Mouse (Mus musculus): ENCODE measurements around the gene D430019H16Rik.

The D430019H16Rik gene

GRCm38 (mm10) chr12:105539649-105540048 lies 86.0 kb downstream of the D430019H16Rik start:
- DNase-seq (ENCODE audit: low spot score) = no peak

DNA sequence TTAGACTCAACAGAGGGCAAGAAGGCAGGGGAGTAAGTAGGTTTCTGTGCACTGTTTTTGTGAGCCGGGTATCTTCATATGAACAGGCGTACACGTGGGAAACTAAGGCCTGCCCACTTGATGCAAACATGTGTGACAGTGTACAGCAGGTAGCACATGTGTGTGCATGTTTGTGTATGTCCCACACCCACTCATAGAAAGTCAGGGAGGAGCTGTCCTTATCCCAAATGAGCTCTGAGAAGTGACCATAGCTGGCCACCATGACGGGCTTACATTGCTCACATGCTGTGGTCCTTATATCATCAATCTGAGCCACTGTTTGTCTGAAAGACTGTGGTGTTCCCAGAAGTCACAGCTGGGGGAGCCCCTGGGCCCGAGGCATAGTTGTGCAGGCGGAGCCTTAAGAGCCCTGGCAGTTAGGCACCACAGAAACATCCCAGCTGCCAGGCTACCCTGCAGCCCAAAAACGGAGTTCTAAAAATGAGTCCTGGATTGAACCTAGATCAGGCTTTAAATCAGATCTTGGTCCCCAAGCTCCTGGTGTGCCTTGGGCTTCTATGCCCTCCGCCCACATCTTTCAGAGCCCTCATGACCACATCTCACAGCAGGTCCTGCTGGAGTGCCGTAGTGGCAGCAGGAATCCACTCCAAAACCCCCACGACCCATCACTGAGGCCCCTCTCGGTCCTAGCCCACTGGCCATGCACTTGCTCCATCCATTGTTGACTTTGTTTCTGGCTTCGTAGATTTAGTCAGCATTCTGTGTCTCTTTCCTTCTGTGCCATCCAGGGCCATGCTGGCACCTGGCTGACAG lies 88.1 kb downstream of the D430019H16Rik start:
- DNase-seq (ENCODE audit: low spot score) = no peak

GRCm38 (mm10) chr12:105542513-105542912 lies 88.9 kb downstream of the D430019H16Rik start:
- DNase-seq (ENCODE audit: low spot score) = no peak
